Mouse (Mus musculus) induced T-regulatory cell, adult 2 months (primary cell): Measurements from ENCODE around the gene Opcml.

Experiments used
- DNase-seq: peaks from one replicate; pipeline ENCODE4 v3.0.0-alpha.2; 2012; ENCODE audit warnings: low read depth

Gene Opcml

GRCm38 (mm10) chr9:28439433-28440191 is 649.0 kb downstream of the Opcml start:
- DNase-seq, result no peak

DNA sequence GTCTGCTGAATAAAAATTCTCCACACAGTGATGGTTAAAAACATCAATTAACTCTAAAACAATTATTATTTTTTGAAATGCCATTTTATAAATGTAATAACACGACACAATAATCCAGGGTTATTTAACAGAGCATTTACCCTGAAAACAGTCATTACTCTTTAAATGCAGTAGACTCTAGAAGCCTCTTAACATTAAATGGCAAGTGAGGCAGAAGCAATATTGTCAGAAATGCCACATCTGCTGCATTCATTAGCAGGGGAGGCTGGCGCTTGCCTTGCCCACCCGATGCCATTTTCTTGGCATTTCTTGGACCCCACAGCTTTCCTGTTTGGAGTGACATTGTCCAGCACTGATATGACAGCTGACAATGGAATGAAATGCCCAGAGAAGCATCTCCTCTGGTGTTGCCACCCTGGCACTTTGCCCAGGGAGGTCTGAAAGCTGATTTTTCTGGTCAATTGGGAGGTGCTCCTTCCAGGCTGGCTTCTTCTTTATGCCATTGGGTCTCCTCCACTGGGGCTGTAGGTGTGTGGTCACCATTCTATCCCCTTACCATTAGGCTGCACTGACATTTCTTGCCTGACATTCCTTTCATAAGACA is 649.7 kb downstream of the Opcml start:
- DNase-seq, result no peak

DNA sequence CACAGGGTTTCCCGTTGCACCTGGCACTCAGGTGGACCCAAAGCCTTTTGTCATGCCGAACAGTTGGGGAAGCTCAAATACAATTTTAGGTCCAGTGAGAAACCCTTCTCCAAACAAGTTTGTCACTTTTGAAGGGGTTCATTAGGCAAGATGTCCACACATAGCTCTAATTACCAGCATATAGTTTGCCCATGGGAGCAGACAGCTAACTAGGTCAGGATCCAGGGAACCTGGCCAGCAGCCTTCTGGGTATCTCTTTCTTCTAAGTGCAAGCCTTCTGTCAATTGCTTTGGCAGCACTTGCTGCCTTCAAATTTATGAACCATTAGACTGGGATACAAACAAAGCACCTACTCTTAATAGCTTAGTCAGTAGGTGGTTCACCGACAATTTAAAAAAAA is 653.9 kb downstream of the Opcml start:
- no peak for DNase-seq

GRCm38 (mm10) chr9:28444972-28445371 is 654.4 kb downstream of the Opcml start:
- no peak for DNase-seq

GRCm38 (mm10) chr9:28445863-28446262 is 655.3 kb downstream of the Opcml start:
- no peak for DNase-seq

GRCm38 (mm10) chr9:28446278-28447064 is 655.9 kb downstream of the Opcml start:
- DNase-seq, result no peak

DNA sequence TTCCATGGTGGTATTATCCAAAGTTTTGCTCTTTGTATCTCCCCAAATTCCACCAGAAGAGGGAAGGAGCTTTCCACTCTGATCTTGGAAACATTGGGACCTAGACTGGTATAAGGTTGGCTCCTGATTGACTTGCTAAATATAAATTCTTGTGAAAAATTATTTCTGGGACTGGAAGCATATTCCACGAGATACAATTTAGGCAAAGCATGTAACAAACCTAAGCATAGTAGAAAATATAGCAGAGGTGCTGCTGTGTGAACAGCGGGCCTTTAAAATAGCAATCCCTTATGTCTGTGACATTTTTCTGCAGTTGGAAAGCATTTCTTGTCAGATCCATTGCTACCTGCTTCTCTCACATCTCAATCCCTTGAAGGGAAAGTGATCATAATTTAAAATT is 661.9 kb downstream of the Opcml start:
- no peak for DNase-seq

DNA sequence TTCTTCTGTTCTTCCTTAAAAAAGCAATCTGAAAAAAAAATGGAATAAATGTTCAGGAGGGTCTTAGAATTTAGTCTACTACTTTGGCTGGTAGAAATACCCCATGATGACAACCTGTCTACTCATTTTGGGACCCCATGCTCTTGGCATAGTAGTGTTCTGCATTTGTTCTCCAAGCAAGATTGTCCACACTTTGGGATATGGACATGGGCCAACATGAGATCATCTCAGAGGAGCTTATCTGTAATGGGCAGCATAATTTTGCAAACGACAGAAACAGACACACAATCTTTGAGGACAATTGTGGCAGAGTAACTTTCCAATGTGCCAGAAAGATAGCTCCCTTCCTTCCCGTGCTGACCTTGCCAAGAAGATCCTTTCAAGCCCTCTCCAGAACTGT is 662.5 kb downstream of the Opcml start:
- no peak for DNase-seq

DNA sequence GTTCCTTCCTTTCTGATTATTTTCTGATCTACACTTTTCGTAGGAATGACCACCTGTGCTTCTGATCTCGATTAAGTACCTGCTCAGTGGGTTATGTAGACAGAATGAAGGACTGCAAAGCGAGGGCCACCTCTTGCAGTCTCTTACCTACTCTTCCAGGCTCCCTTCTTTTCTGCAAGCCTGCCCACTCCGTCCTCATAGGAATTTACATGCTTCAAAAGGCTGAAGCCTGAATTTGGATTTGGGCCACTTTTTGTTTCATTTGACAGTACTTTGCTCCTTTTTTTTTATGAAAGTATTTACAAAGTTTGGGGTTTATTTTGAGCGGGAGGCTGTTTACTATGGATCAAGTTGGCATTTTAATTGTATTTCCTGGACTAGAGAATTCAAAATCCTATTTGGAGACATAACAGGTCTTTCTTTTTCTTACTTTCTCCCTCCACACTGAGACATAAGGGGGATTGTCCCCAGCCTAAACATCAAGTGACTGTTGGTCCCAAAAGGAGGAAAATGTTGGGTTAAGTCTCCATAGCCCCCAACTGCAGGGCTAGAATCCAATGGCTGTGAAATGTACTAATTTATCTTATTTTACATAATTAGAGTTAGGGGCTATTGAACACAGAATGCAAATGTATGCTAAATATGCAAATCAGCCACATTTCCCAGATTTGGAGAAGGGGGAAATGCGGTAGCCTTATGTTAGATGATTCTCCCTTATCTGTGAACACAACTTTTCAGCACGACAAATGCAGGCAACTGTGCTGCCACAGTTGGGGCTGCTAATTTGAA is 667.6 kb downstream of the Opcml start:
- DNase-seq, result no peak

GRCm38 (mm10) chr9:28463622-28464021 is 673.0 kb downstream of the Opcml start:
- DNase-seq, result no peak

- no peak for DNase-seq
Observed at GRCm38 (mm10) chr9:28469419-28469818, 678.8 kb downstream of the Opcml start.

DNA sequence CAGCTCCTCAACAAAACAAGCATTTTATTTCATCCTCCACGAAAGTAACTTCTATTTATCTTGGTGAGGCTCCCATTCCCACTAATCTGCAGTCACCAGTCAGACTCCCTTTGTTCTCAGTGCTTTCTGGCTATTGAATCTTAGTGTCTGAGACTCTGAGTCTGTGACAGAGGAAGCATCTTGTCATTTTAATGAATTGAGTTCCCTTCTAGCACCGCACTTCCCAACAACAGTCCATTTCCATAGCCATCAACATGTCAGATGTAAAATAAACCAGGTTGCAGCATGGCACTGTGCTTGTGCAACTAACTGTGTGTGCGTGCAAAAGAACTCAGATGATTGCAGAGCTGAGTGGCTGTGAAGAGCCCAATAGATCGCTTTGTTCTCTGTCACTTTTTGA is 680.9 kb downstream of the Opcml start:
- no peak for DNase-seq

DNA sequence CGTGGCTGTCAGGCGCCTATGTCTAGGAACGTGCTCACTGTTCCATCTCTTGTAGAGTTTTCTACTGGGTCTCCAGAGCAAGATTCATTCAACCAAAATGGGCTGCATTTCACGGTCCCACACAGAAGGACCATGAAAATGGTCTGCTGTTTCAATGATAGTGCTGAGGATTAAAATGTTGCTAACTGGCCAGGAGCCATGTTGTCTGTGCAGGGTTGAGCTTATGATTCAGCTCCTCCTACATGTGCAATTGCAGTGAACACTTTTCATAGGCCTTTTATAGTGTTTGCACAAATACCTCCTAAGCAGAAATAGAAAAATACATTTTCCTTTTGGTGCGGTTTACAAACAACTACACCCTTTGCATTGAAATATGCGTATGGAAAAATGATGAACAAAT is 684.0 kb downstream of the Opcml start:
- DNase-seq, result no peak

- DNase-seq, result no peak
Observed at GRCm38 (mm10) chr9:28481261-28481660, 690.7 kb downstream of the Opcml start.

DNA sequence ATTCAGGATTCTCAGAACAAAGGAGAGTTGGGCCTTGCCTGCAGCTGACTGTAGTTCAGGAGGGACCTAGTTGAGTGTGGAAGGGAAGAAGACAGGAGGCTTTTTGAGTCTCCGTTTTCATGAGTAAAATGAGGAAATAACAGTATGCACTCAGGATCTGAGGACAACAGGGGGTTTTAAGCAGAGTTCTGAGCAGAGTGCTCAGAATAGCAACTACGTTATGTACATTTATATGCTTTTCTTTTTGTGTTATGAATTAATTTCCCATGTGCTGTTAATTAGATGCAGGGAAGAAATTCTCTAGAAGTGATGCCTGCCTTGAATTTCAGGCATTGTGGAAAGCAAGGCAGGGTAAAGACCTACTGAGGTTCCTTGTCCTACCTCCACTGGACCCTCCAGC is 697.9 kb downstream of the Opcml start:
- no peak for DNase-seq

- no peak for DNase-seq
Observed at GRCm38 (mm10) chr9:28489828-28490227, 699.3 kb downstream of the Opcml start.

DNA sequence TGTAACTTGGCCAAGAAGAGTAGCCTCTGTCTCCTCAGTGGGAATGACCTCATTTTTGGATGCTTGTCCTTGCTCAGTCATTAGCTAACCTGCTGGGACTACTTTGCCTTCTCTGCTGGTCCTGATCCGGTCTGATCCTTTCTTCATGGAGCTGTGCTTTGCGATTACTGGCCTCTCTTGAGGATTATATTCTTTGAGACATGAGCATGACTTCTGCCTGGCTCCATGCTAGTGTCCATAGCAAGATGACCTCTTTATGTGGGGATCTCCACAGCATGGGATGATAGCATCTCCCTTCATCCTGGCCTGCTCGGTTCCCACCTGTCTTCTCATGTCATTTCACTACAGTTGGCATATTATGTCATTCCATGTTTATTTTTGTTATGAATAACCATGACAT is 699.8 kb downstream of the Opcml start:
- no peak for DNase-seq

GRCm38 (mm10) chr9:28499841-28500794 is 709.5 kb downstream of the Opcml start:
- no peak for DNase-seq

GRCm38 (mm10) chr9:28513905-28514304 is 723.3 kb downstream of the Opcml start:
- DNase-seq, result no peak

DNA sequence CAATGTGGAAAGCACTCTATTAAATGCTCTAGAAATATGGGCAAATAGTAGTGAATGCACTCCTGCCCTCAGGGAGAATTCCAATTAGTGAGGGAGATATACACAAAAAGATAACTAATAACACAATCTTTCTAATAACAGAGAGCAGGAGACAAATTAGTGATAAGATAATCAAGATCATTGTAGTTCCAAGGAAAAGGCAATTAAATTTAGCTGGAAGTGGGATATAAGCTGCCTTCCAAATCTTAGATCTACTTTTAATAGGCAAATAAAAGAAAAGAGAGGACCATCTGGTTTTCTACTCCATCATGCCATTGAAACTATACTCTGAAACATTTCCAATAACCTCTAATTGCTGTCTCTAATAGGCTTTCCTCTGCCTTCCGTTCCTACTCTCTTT is 742.6 kb downstream of the Opcml start:
- no peak for DNase-seq

DNA sequence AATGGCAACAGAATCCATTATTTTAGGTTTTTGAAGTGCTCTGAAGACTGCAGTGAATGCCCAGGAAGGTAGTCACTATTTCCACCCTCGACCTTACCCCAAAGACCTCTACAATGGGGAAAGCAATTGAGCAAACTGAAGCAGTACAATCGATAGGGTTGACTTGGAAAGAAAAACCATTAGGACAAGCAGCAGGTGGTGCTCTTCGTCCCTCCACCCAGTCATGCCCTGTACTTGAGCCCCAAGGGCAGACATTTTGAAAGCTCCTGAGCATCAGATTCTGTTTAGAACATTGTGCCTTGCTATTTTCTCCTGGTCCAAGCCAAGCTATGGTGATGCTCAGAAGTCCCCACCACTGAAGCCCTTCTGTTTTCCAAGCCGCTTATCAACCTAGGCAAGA is 744.4 kb downstream of the Opcml start:
- no peak for DNase-seq
